Mouse (Mus musculus) intestine, embryonic 16.5 days (tissue): ENCODE results near the gene Gata2. TPM values are rescaled to one million over a fixed set of nuclear protein-coding genes. Genes with fewer than 3 reads are reported as not detected.
A peak's percentile ranks its signal among the peaks of the same experiment; 100 is the strongest.

Experiments
- ATAC-seq: fragments of 200-750 bp; cut with Nextera tagmentation; 2 replicates; pipeline ENCODE4 v1.8.0; 2017; ENCODE audit warnings: moderate TSS enrichment, moderate library complexity
- H3K27ac ChIP-seq: fragments of 300-500 bp; sonication (generic); 2 replicates; pipeline ENCODE4 v1.5.1; 2014; ENCODE audit warnings: mild to moderate bottlenecking, low read length
- H3K27me3 ChIP-seq: fragments of 300-500 bp; sonication (generic); replicated peaks from 2 replicates; pipeline ENCODE4 v1.6.1; 2014; ENCODE audit warnings: low read length, control low read depth, mixed read lengths; ENCODE audit not compliant: control insufficient read depth, insufficient read depth
- H3K36me3 ChIP-seq: fragments of 300-500 bp; sonication (generic); 2 replicates; pipeline ENCODE4 v1.6.1; 2014; ENCODE audit warnings: low read length, control low read depth; ENCODE audit not compliant: control insufficient read depth, insufficient read depth
- H3K4me1 ChIP-seq: fragments of 300-500 bp; sonication (generic); 2 replicates; pipeline ENCODE4 v1.6.1; 2014; ENCODE audit warnings: low read length, control low read depth, mixed read lengths; ENCODE audit not compliant: control insufficient read depth, insufficient read depth
- H3K4me2 ChIP-seq: fragments of 300-500 bp; sonication (generic); 2 replicates; pipeline ENCODE4 v1.6.1; 2014; ENCODE audit warnings: low read depth, low read length, control low read depth
- H3K4me3 ChIP-seq: fragments of 300-500 bp; sonication (generic); 2 replicates; pipeline ENCODE4 v1.5.1; 2014; ENCODE audit warnings: mild to moderate bottlenecking, low read length
- H3K9ac ChIP-seq: fragments of 300-500 bp; sonication (generic); 2 replicates; pipeline ENCODE4 v1.6.1; 2014; ENCODE audit warnings: low read depth, low read length
- H3K9me3 ChIP-seq: fragments of 300-500 bp; sonication (generic); 2 replicates; pipeline ENCODE4 v1.6.1; 2016; ENCODE audit warnings: low read length, control low read depth; ENCODE audit not compliant: control insufficient read depth
- WGBS: fragments of 180-500 bp; shearing (Covaris S2); extraction: QIAGEN DNeasy Blood & Tissue Kit; methylation state at CpG from one replicate; pipeline ENCODE4 v1.1.7; 2014; 5-methylcytosine and 5-hydroxymethylcytosine counted together
- polyA plus RNA-seq: library from polyadenylated mRNA; unstranded; fragments of >200 nt; fragmentation: Nextera tagmentation; extraction: Ambion mirVana; gene quantifications from 2 replicates; pipeline ENCODE4 v1.2.1, GENCODE M21; 2015

The Gata2 gene
- polyA plus RNA-seq, 1 experiment from 2014 or later, result 4.2 TPM

- no peak overlapping the region for H3K9ac ChIP-seq
- no peaks in the 10 kb centered on the region for H3K36me3 ChIP-seq
- ATAC-seq, result no peak
- H3K4me3 ChIP-seq, result no peak overlapping the region
- H3K4me2 ChIP-seq, result no peak overlapping the region
- 38% methylated on average over 4 of the region's 4 CpGs for WGBS
- H3K9me3 ChIP-seq, result no peaks in the 10 kb centered on the region
- peaks cover 82% of the 10 kb centered on the region for H3K27me3 ChIP-seq
- H3K27ac ChIP-seq, result no peak overlapping the region
- peaks cover 14% of the 10 kb centered on the region; the same call in 1 of the 2 replicates for H3K4me1 ChIP-seq
Observed at GRCm38 (mm10) chr6:88191411-88192070, 2.1 kb upstream of the Gata2 start.

- 30% methylated on average over 8 of the region's 8 CpGs for WGBS
- no peaks in the 10 kb centered on the region for H3K36me3 ChIP-seq
- no peak overlapping the region for H3K4me3 ChIP-seq
- H3K27ac ChIP-seq, result no peak overlapping the region
- no peak overlapping the region for H3K4me2 ChIP-seq
- no peak overlapping the region for H3K9ac ChIP-seq
- no peak for ATAC-seq
- peaks cover 94% of the 10 kb centered on the region for H3K27me3 ChIP-seq
- H3K4me1 ChIP-seq, result peaks cover 25% of the 10 kb centered on the region
- no peaks in the 10 kb centered on the region for H3K9me3 ChIP-seq
Observed at GRCm38 (mm10) chr6:88192756-88193155, 935 bp upstream of the Gata2 start.

- ATAC-seq, result no peak
- H3K36me3 ChIP-seq, result no peaks in the 10 kb centered on the region
- H3K4me2 ChIP-seq, result peak overlapping the region; percentile 71
- peaks cover 40% of the 10 kb centered on the region for H3K4me1 ChIP-seq
- 3% methylated on average over 58 of the region's 58 CpGs for WGBS
- H3K9me3 ChIP-seq, result no peaks in the 10 kb centered on the region
- H3K27ac ChIP-seq, result no peak overlapping the region
- H3K4me3 ChIP-seq, result peak overlapping the region; percentile 45
- H3K27me3 ChIP-seq, result peaks cover 98% of the 10 kb centered on the region
- H3K9ac ChIP-seq, result peak overlapping the region; percentile 48
Observed at GRCm38 (mm10) chr6:88194053-88194977, 624 bp downstream of the Gata2 start.

- peaks cover 100% of the 10 kb centered on the region for H3K27me3 ChIP-seq
- H3K9me3 ChIP-seq, result no peaks in the 10 kb centered on the region
- ATAC-seq, result no peak
- no peaks in the 10 kb centered on the region for H3K36me3 ChIP-seq
- 15% methylated on average over 7 of the region's 7 CpGs for WGBS
- H3K4me1 ChIP-seq, result peaks cover 45% of the 10 kb centered on the region
- H3K9ac ChIP-seq, result no peak overlapping the region
- no peak overlapping the region for H3K27ac ChIP-seq
- no peak overlapping the region for H3K4me3 ChIP-seq
- H3K4me2 ChIP-seq, result no peak overlapping the region
Observed at GRCm38 (mm10) chr6:88194978-88195325, 1.3 kb downstream of the Gata2 start.

- ATAC-seq, result no peak
- H3K4me1 ChIP-seq, result peaks cover 35% of the 10 kb centered on the region
- WGBS, result 6% methylated on average over 33 of the region's 33 CpGs
Observed at GRCm38 (mm10) chr6:88196054-88196732, 2.5 kb downstream of the Gata2 start.

GRCm38 (mm10) chr6:88196733-88197312, 3.1 kb downstream of the Gata2 start:
- H3K36me3 ChIP-seq, result no peaks in the 10 kb centered on the region
- H3K9me3 ChIP-seq, result no peaks in the 10 kb centered on the region
- under 1% methylated on average over 38 of the region's 44 CpGs for WGBS
- peaks cover 35% of the 10 kb centered on the region for H3K4me1 ChIP-seq
- H3K4me2 ChIP-seq, result peak overlapping the region; percentile 78
- H3K27me3 ChIP-seq, result peaks cover 100% of the 10 kb centered on the region
- ATAC-seq, result no peak
- peak overlapping the region; percentile 49 for H3K9ac ChIP-seq
- peak overlapping the region; percentile 47 for H3K4me3 ChIP-seq
- H3K27ac ChIP-seq, result no peak overlapping the region

More at GRCm38 (mm10) chr6:88196054-88196732, 2.5 kb downstream of the Gata2 start:
- Histone ChIP-seq H3K9me3 (no peaks in the 10 kb centered on the region), H3K4me2 (no peak overlapping the region), H3K36me3 (no peaks in the 10 kb centered on the region), H3K27ac (no peak overlapping the region), H3K9ac (no peak overlapping the region), H3K27me3 (peaks cover 100% of the 10 kb centered on the region), H3K4me3 (peak overlapping the region; percentile 47)

- H3K36me3 ChIP-seq, result no peaks in the 10 kb centered on the region
- H3K9me3 ChIP-seq, result no peaks in the 10 kb centered on the region
- 2% methylated on average over 39 of the region's 39 CpGs for WGBS
- H3K4me1 ChIP-seq, result peaks cover 35% of the 10 kb centered on the region
- H3K4me3 ChIP-seq, result peak overlapping the region; percentile 47
- no peak overlapping the region for H3K27ac ChIP-seq
- H3K9ac ChIP-seq, result peak overlapping the region; percentile 49
- peak overlapping the region; percentile 78 for H3K4me2 ChIP-seq
- H3K27me3 ChIP-seq, result peaks cover 100% of the 10 kb centered on the region
- ATAC-seq, result no peak
Observed at GRCm38 (mm10) chr6:88197313-88198069, 3.8 kb downstream of the Gata2 start.

- Histone ChIP-seq H3K27ac (no peak overlapping the region), H3K4me2 (peak overlapping the region; percentile 78), H3K27me3 (peaks cover 97% of the 10 kb centered on the region), H3K4me3 (peak overlapping the region; percentile 51), H3K9ac (peak overlapping the region; percentile 51; the same call in 1 of the 2 replicates), H3K36me3 (no peaks in the 10 kb centered on the region), H3K4me1 (peaks cover 35% of the 10 kb centered on the region), H3K9me3 (no peaks in the 10 kb centered on the region)
- WGBS, result under 1% methylated on average over 59 of the region's 62 CpGs
- ATAC-seq, result peak; percentile 81
Observed at GRCm38 (mm10) chr6:88198070-88198940, 4.6 kb downstream of the Gata2 start.
